Mouse (Mus musculus) olfactory bulb, adult 2 months (tissue): ENCODE results near the gene 1700001K19Rik.

ENCODE experiments used
- CTCF ChIP-seq: fragments of 200-500 bp; IDR thresholded peaks from 2 replicates; pipeline ENCODE4 v1.5.1; 2012; ENCODE audit warnings: low read depth, mild to moderate bottlenecking, low read length, moderate library complexity; ENCODE audit not compliant: insufficient read depth
- POLR2A ChIP-seq: fragments of 200-500 bp; IDR thresholded peaks from 2 replicates; pipeline ENCODE4 v1.6.1; 2012; ENCODE audit warnings: mild to moderate bottlenecking, low read depth, low read length, moderate library complexity; ENCODE audit not compliant: insufficient read depth

DNA sequence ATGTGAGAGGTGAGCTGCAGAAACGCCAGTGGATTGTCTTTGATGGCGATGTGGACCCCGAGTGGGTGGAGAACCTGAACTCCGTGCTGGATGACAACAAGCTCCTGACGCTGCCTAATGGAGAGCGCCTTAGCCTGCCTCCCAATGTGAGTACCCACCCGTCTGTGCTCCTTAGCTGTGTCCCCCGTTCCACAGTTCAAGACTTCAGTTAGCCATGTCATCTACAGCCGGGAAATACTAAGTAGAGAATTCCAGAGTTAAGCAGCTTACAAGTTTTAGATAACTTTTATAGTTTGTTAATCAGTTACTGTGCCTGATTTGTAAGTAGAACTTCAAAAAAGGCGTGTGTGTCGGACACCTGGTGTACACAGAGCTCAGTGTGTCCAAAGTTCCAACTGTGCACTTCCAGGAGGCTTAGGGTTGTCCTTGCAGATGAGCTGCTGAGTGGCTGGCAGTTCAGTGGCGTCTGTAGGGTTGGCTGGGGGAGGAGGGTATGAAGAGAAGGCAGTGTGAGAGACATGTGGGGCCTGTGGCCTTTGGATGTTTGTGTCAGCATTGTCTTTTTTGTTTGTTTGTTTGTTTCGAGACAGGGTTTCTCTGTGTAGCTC lies 44.8 kb downstream of the 1700001K19Rik start:
- TF ChIP-seq POLR2A (no peak), CTCF (no peak)
